Mouse (Mus musculus): ENCODE data around the gene Zdhhc18.

Zdhhc18 gene

DNA sequence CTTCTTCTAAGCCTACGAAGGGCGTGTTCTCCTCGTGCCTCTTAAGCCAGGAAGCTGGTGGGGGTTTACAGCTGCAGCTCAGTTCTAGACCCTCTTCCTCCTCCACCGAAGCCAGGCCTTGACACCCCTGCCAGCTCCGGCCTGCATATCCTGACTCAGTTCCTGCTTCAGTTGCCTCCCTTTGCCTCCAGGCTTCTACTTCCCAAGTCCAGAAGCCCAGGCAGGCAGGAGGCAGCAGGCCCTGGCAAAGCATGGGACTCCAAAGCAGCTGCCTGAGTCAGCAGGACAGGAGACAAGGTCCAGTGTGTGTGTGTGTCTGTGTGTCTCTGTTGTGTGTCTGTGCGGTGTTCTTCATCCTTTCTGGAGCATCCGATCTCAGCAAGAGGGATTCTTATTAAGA lies 45.8 kb downstream of the Zdhhc18 start:
- DNase-seq (ENCODE audit: low spot score in 2 of 2), result no peak

- no peak for DNase-seq (ENCODE audit: low spot score in 2 of 2)
Measured at GRCm38 (mm10) chr4:133603056-133603455, 46.9 kb downstream of the Zdhhc18 start.

- DNase-seq (ENCODE audit: low spot score in 2 of 2), result no peak
Measured at GRCm38 (mm10) chr4:133601721-133602218, 48.2 kb downstream of the Zdhhc18 start, which contains the start of gene Sfn. TSS of gene Sfn (minus strand) at chr4:133602168.

DNA sequence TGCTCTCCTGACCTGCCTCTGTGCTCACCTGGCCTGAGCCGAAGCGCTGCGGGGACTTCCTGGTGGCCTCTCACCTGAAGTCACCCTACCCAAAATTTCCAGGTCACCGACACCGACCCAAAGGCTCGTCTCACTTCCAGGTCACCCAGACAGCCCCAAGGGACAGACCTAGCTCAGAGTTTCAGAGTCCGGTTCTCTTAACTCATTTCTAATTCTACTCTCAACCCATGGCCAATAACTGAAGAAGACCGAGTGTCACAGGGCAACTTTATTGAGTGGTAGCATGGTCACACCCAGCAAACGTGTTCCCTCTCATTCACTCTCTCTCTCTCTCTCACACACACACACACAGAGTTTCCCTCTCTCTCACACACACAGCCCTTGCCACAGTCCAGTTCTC lies 49.6 kb downstream of the Zdhhc18 start:
- DNase-seq (ENCODE audit: low spot score in 2 of 2), result no peak

DNA sequence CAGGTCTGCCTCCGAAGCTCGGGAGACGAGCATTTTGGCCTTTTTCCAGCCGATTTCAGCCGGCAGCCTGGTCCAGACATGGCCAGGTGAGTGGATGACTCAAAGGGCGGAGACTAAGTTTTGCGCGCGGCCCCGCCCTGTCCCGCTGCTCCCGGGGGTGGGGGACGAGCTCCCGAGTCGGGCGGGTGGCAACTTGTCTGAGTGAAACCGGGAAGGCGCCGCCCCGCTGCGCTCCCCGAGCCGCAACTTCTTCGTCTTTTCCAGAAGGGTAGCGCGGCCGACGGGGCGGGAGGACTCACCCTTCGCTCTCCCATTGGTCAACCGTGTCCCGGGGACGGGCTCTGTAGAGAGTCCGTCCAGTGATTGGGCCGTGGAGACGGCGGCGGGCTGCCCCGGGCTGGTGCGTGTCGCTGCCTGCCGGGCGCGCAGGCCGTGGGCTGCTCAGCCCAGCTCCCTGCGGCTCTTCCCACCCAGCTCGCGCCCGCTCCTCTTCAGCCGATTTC lies 50.3 kb downstream of the Zdhhc18 start:
- DNase-seq (ENCODE audit: low spot score in 2 of 2), result peak; percentile 71 to 75

- DNase-seq (ENCODE audit: low spot score in 2 of 2), result no peak
Measured at GRCm38 (mm10) chr4:133599116-133599515, 50.8 kb downstream of the Zdhhc18 start.

DNA sequence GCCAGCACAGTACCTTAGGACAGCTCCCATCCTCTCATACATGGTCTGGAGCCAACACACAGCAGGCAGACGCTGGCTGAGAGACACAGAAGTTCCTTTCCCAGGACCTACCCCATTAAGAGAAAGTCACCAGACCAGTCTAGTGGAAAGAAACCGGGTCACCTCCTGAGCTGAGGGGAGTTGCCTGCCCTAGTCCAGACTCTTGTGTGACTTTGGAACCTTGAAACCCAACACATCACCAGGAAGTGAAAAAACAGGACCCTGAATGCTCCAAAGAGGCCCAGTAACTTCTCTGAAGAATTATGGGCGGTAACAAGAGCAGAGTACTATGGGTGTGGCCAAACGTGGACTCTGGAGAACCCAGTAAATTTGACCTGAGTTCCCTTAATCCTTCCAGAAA lies 51.3 kb downstream of the Zdhhc18 start:
- DNase-seq (ENCODE audit: low spot score in 2 of 2), result no peak

- no peak for DNase-seq (ENCODE audit: low spot score in 2 of 2)
Measured at GRCm38 (mm10) chr4:133596084-133596483, 53.9 kb downstream of the Zdhhc18 start.

DNA sequence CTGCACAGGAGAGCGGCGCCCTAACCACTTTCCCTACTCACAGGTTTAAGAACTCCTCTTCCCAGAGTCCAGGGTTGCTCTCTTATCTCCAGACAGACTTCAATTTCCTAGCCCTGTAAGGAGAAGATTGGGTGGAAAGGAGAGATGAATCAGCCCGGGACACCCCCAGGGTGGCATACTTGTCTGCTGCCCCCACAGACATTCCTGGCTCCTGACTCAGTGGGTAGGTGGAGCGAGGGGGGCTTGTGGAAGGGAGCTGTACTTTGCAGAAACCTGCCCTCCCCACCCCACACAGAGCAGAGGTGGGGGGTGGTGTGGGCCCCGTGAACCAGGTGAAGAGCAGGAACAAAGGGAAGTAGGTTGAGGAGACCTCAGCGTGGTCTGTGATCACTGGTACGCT lies 54.4 kb downstream of the Zdhhc18 start:
- DNase-seq (ENCODE audit: low spot score in 2 of 2), result peak; percentile 28 to 30

- DNase-seq (ENCODE audit: low spot score in 2 of 2), result peak in 1 of 2 experiments; percentile 22
Measured at GRCm38 (mm10) chr4:133592570-133592969, 57.4 kb downstream of the Zdhhc18 start.

- DNase-seq (ENCODE audit: low spot score in 2 of 2), result peak; percentile 84 to 85
Measured at GRCm38 (mm10) chr4:133584059-133584951, 65.6 kb downstream of the Zdhhc18 start, which contains the start of gene Gpn2. TSS of gene Gpn2 (plus strand) at chr4:133584362.

DNA sequence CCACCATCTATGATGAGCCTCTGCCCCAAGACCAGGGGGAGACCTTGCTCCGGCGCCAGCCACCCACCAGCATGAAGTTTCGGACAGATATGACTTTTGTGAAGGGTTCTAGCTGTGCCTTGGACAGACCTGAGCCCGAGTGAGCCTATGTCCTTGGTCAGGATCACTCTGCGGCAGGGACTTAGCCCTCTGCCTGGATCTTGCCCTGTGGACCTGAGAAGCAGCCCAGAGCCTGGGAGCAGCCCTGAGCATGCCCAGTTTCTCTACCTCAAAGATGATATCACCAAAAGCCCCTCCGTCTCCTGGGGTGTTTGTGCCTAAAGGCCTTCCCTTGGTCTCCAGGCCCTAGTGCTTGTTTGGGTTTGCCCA lies 66.3 kb downstream of the Zdhhc18 start:
- no peak for DNase-seq (ENCODE audit: low spot score in 2 of 2)

- no peak for DNase-seq (ENCODE audit: low spot score in 2 of 2)
Measured at GRCm38 (mm10) chr4:133577983-133578382, 72.0 kb downstream of the Zdhhc18 start.

- DNase-seq (ENCODE audit: low spot score in 2 of 2), result no peak
Measured at GRCm38 (mm10) chr4:133574843-133575202, 75.1 kb downstream of the Zdhhc18 start.

DNA sequence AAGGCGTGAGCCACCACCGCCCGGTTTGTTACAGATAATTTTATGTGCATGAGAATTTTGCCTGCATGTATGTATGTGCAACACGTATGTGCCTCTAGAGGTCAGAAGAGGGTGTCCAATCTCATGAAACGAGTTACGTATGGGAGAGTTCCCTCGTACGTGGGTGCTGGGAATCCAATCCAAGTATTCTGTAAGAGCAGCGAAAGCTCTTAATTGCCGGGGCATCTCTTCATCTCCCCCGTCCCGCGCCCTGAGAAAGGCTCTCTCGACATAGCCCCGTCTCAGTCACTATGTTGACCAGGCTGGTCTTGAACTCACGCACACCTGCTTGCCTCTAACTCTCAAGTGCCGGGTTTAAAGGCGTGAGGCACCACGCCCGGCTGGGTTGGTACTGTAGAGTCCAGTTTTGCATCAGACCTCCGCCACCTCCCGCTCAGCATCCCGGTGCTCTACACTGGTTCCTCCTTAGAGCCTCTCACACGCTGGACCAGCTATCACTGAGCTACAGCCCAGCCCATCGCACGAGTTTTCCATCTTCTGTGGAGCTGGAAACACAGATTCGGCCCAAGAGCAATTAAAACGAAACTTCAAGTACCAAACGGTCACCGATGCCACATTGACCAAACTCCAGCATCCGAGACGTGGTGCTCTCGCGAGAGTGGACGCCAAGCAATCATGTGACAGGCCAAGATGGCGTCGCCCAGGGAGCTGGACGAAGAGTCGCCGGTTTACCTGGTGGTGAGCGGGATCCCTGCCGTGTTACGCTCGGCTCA lies 75.7 kb downstream of the Zdhhc18 start, which contains the start of gene Gpatch3:
TSS of gene Gpatch3 (plus strand) at position 676 of the 773 bp plus-strand sequence.
- peak; percentile 87 for DNase-seq (ENCODE audit: low spot score in 2 of 2)

- DNase-seq (ENCODE audit: low spot score in 2 of 2), result no peak
Measured at GRCm38 (mm10) chr4:133570066-133570466, 79.9 kb downstream of the Zdhhc18 start.

- DNase-seq (ENCODE audit: low spot score in 2 of 2), result no peak
Measured at GRCm38 (mm10) chr4:133569291-133570065, 80.5 kb downstream of the Zdhhc18 start.

- no peak for DNase-seq (ENCODE audit: low spot score in 2 of 2)
Measured at GRCm38 (mm10) chr4:133567251-133567650, 82.7 kb downstream of the Zdhhc18 start.

- DNase-seq (ENCODE audit: low spot score in 2 of 2), result no peak
Measured at GRCm38 (mm10) chr4:133563123-133563571, 86.8 kb downstream of the Zdhhc18 start.

DNA sequence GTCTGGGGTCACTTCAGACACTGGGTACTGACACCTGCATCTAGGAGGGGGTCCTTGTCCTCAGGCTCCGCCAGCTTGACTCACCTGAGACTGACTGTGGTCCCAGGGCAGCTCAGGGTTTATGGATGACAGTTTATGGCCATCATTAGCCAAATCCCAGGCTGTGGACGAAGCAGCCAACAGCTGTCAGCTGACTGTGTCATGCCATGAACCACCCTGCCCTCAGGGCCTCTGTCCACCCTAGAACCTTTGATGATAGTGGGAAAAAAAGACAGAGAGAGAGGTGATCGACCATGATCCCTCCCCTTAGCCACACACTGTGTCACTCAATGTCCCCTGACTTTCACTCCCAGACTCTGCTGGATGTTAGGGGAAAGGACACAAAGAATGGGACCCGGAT lies 88.3 kb downstream of the Zdhhc18 start:
- DNase-seq (ENCODE audit: low spot score in 2 of 2), result no peak

DNA sequence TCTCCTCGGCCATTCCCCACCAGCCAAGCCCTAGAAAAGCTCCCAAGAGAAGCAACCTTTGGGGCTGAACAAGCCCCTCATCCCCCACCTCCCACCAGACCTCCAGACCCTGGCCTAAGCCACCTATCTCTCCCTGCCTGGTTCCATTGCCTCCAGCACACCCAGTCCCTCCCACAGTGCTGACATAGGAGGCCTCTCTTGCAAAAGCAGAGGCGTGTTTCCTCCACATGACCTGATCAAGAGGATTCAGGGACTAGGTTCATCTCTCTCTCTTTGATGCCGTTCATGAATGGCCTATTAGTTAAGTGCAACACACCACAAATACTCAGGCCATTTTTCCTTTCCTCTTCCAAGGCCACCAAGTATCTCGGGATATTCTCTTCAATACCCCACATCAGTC lies 90.1 kb downstream of the Zdhhc18 start:
- DNase-seq (ENCODE audit: low spot score in 2 of 2), result no peak
